Mouse (Mus musculus): ENCODE measurements around the gene Rhox3h. TPM values are rescaled to one million over a fixed set of nuclear protein-coding genes. Genes with fewer than 3 reads are reported as not detected.
"Not testable (repeated sequence)": the region's sequence is repeated elsewhere in the genome, so short reads cannot be mapped to it uniquely, and the experiment has no call there.

The Rhox3h gene
- not detected in 2 replicates for polyA plus RNA-seq (2014; fragmentation: Nextera tagmentation; extraction: Ambion mirVana)

GRCm38 (mm10) chrX:37668664-37669063, at the start of gene Rhox3h:
Gene Rhox3h (minus strand): TSS chrX:37668764.
- not testable (repeated sequence) for H3K27ac ChIP-seq (ENCODE audit: low read depth, low read length); H3K4me2 ChIP-seq (ENCODE audit: low read depth, low read length); H3K4me3 ChIP-seq (ENCODE audit: low read depth, low read length); H3K36me3 ChIP-seq (ENCODE audit: control insufficient read depth, insufficient read depth, low read length); H3K9me3 ChIP-seq (ENCODE audit: control insufficient read depth, low read length); H3K27me3 ChIP-seq (ENCODE audit: control insufficient read depth, insufficient read depth, low read length); H3K4me1 ChIP-seq (ENCODE audit: control insufficient read depth, insufficient read depth, low read length); H3K9ac ChIP-seq (replicated peaks; ENCODE audit: low read depth, low read length); ATAC-seq (ENCODE audit: low read depth)
- WGBS: 100% methylated on average over 1 of the region's 3 CpGs

- WGBS: 79% methylated on average over 3 of the region's 3 CpGs
- H3K4me1 ChIP-seq (ENCODE audit: control insufficient read depth, insufficient read depth, low read length): no peaks in the 10 kb centered on the region
- no peak overlapping the region for H3K4me3 ChIP-seq (ENCODE audit: low read depth, low read length)
- H3K4me2 ChIP-seq (ENCODE audit: low read depth, low read length): no peak overlapping the region
- no peak for ATAC-seq (ENCODE audit: low read depth)
- H3K9ac ChIP-seq (replicated peaks; ENCODE audit: low read depth, low read length): no peak overlapping the region
- no peaks in the 10 kb centered on the region for H3K9me3 ChIP-seq (ENCODE audit: control insufficient read depth, low read length)
- H3K36me3 ChIP-seq (ENCODE audit: control insufficient read depth, insufficient read depth, low read length): no peaks in the 10 kb centered on the region
- H3K27ac ChIP-seq (ENCODE audit: low read depth, low read length): no peak overlapping the region
- no peaks in the 10 kb centered on the region for H3K27me3 ChIP-seq (ENCODE audit: control insufficient read depth, insufficient read depth, low read length)
Observed at GRCm38 (mm10) chrX:37701821-37702387, 33.3 kb upstream of the Rhox3h start.

- Histone ChIP-seq H3K27me3 (ENCODE audit: control insufficient read depth, insufficient read depth, low read length) (no peaks in the 10 kb centered on the region), H3K9ac (replicated peaks; ENCODE audit: low read depth, low read length) (no peak overlapping the region), H3K27ac (ENCODE audit: low read depth, low read length) (no peak overlapping the region), H3K36me3 (ENCODE audit: control insufficient read depth, insufficient read depth, low read length) (no peaks in the 10 kb centered on the region), H3K4me2 (ENCODE audit: low read depth, low read length) (no peak overlapping the region), H3K4me1 (ENCODE audit: control insufficient read depth, insufficient read depth, low read length) (no peaks in the 10 kb centered on the region), H3K4me3 (ENCODE audit: low read depth, low read length) (no peak overlapping the region), H3K9me3 (ENCODE audit: control insufficient read depth, low read length) (no peaks in the 10 kb centered on the region)
- 82% methylated on average over 2 of the region's 2 CpGs for WGBS
- no peak for ATAC-seq (ENCODE audit: low read depth)
Observed at GRCm38 (mm10) chrX:37692261-37692660, 23.7 kb upstream of the Rhox3h start.

- H3K4me2 ChIP-seq (ENCODE audit: low read depth, low read length): no peak overlapping the region
- H3K4me1 ChIP-seq (ENCODE audit: control insufficient read depth, insufficient read depth, low read length): no peaks in the 10 kb centered on the region
- 88% methylated on average over 24 of the region's 24 CpGs for WGBS
- no peaks in the 10 kb centered on the region for H3K27me3 ChIP-seq (ENCODE audit: control insufficient read depth, insufficient read depth, low read length)
- H3K4me3 ChIP-seq (ENCODE audit: low read depth, low read length): no peak overlapping the region
- H3K36me3 ChIP-seq (ENCODE audit: control insufficient read depth, insufficient read depth, low read length): no peaks in the 10 kb centered on the region
- no peak overlapping the region for H3K27ac ChIP-seq (ENCODE audit: low read depth, low read length)
- H3K9ac ChIP-seq (replicated peaks; ENCODE audit: low read depth, low read length): no peak overlapping the region
- H3K9me3 ChIP-seq (ENCODE audit: control insufficient read depth, low read length): no peaks in the 10 kb centered on the region
- ATAC-seq (ENCODE audit: low read depth): no peak
Observed at GRCm38 (mm10) chrX:37683031-37683715, 14.6 kb upstream of the Rhox3h start.

GRCm38 (mm10) chrX:37673177-37673576, 4.6 kb upstream of the Rhox3h start, which contains the start of gene Rhox2h:
Gene Rhox2h (minus strand): TSS chrX:37673277.
- H3K9ac ChIP-seq (replicated peaks; ENCODE audit: low read depth, low read length); H3K4me1 ChIP-seq (ENCODE audit: control insufficient read depth, insufficient read depth, low read length); H3K4me2 ChIP-seq (ENCODE audit: low read depth, low read length); H3K9me3 ChIP-seq (ENCODE audit: control insufficient read depth, low read length); H3K27me3 ChIP-seq (ENCODE audit: control insufficient read depth, insufficient read depth, low read length); H3K36me3 ChIP-seq (ENCODE audit: control insufficient read depth, insufficient read depth, low read length); H3K27ac ChIP-seq (ENCODE audit: low read depth, low read length); ATAC-seq (ENCODE audit: low read depth); H3K4me3 ChIP-seq (ENCODE audit: low read depth, low read length): not testable (repeated sequence)
- 94% methylated on average over 8 of the region's 8 CpGs for WGBS

GRCm38 (mm10) chrX:37651227-37651626, 17.3 kb downstream of the Rhox3h start, which contains the start of gene Rhox4g:
Gene Rhox4g (minus strand): TSS chrX:37651327.
- H3K27me3 ChIP-seq (ENCODE audit: control insufficient read depth, insufficient read depth, low read length); H3K9me3 ChIP-seq (ENCODE audit: control insufficient read depth, low read length); H3K4me3 ChIP-seq (ENCODE audit: low read depth, low read length); H3K4me1 ChIP-seq (ENCODE audit: control insufficient read depth, insufficient read depth, low read length); H3K36me3 ChIP-seq (ENCODE audit: control insufficient read depth, insufficient read depth, low read length); H3K27ac ChIP-seq (ENCODE audit: low read depth, low read length); H3K9ac ChIP-seq (replicated peaks; ENCODE audit: low read depth, low read length); H3K4me2 ChIP-seq (ENCODE audit: low read depth, low read length); ATAC-seq (ENCODE audit: low read depth): not testable (repeated sequence)
- 95% methylated on average over 16 of the region's 20 CpGs for WGBS

- not testable (repeated sequence) for H3K4me1 ChIP-seq (ENCODE audit: control insufficient read depth, insufficient read depth, low read length); ATAC-seq (ENCODE audit: low read depth); H3K4me3 ChIP-seq (ENCODE audit: low read depth, low read length); H3K27me3 ChIP-seq (ENCODE audit: control insufficient read depth, insufficient read depth, low read length); H3K27ac ChIP-seq (ENCODE audit: low read depth, low read length); H3K36me3 ChIP-seq (ENCODE audit: control insufficient read depth, insufficient read depth, low read length); H3K4me2 ChIP-seq (ENCODE audit: low read depth, low read length); H3K9ac ChIP-seq (replicated peaks; ENCODE audit: low read depth, low read length); H3K9me3 ChIP-seq (ENCODE audit: control insufficient read depth, low read length)
- 91% methylated on average over 6 of the region's 6 CpGs for WGBS
Observed at GRCm38 (mm10) chrX:37643370-37643769, 25.2 kb downstream of the Rhox3h start, which contains the start of gene Rhox2g. Gene Rhox2g (minus strand): TSS chrX:37643470.

- not testable (repeated sequence) for ATAC-seq (ENCODE audit: low read depth)
Observed at GRCm38 (mm10) chrX:37628512-37628911, 40.1 kb downstream of the Rhox3h start, which contains the start of gene Rhox3g. Gene Rhox3g (minus strand): TSS chrX:37628612.

More at GRCm38 (mm10) chrX:37628512-37628911, 40.1 kb downstream of the Rhox3h start, which contains the start of gene Rhox3g:
- 90% methylated on average over 2 of the region's 2 CpGs for WGBS
- H3K27ac ChIP-seq (ENCODE audit: low read depth, low read length); H3K4me1 ChIP-seq (ENCODE audit: control insufficient read depth, insufficient read depth, low read length); H3K9me3 ChIP-seq (ENCODE audit: control insufficient read depth, low read length); H3K9ac ChIP-seq (replicated peaks; ENCODE audit: low read depth, low read length); H3K27me3 ChIP-seq (ENCODE audit: control insufficient read depth, insufficient read depth, low read length); H3K4me3 ChIP-seq (ENCODE audit: low read depth, low read length); H3K4me2 ChIP-seq (ENCODE audit: low read depth, low read length); H3K36me3 ChIP-seq (ENCODE audit: control insufficient read depth, insufficient read depth, low read length): not testable (repeated sequence)
